10 mouse cellular contexts compared by ENCODE assay signal in genomic region chr2:13408333-13408732, GRCm38 (mm10).
"Had no signal": no experiment of that assay in that cellular context is flagged by ENCODE, and none has a peak within 500 bp of the region (broad histone marks: within the 10 kb centered on the region; RNA-seq: fewer than 3 reads in every experiment).

No protein-coding gene starts in this region.

- H3K4me2 ChIP-seq: kidney, embryonic 15.5 days; limb, embryonic 13.5 days; neural tube, embryonic 13.5 days had no signal

- DNase-seq: kidney, postnatal 14 days; left cerebral cortex, postnatal 4 days; lung, adult 18-20 months; midbrain, embryonic 14.5 days; right cerebral cortex, postnatal 14 days had no signal

- H3K27me3 ChIP-seq: kidney, embryonic 15.5 days; limb, embryonic 13.5 days; neural tube, embryonic 13.5 days had no signal

- H3K36me3 ChIP-seq: kidney, embryonic 15.5 days; limb, embryonic 13.5 days; neural tube, embryonic 13.5 days had no signal

- H3K4me3 ChIP-seq: kidney, embryonic 15.5 days; limb, embryonic 13.5 days; neural tube, embryonic 13.5 days had no signal

- H3K27ac ChIP-seq: kidney, embryonic 15.5 days; limb, embryonic 13.5 days; liver, embryonic 14.5 days; neural tube, embryonic 13.5 days; stomach, postnatal 0 days had no signal

- H3K9ac ChIP-seq: kidney, embryonic 15.5 days; limb, embryonic 13.5 days; liver, embryonic 14.5 days; neural tube, embryonic 13.5 days had no signal

- H3K9me3 ChIP-seq: kidney, embryonic 15.5 days; limb, embryonic 13.5 days; neural tube, embryonic 13.5 days had no signal
